Mouse (Mus musculus) cerebellum, adult 11-12 months (tissue): ENCODE results near the gene Bri3.
"Not testable (repeated sequence)": the region's sequence is repeated elsewhere in the genome, so short reads cannot be mapped to it uniquely, and the experiment has no call there.

Experiments used
- DNase-seq: peaks from one replicate; pipeline ENCODE4 v3.0.0; 2022

Bri3 gene

GRCm38 (mm10) chr5:144303071-144303470, 58.8 kb downstream of the Bri3 start:
- no peak for DNase-seq

- DNase-seq, result no peak
Measured at GRCm38 (mm10) chr5:144308929-144309328, 64.7 kb downstream of the Bri3 start.

- DNase-seq, result no peak
Measured at GRCm38 (mm10) chr5:144312183-144312582, 67.9 kb downstream of the Bri3 start.

GRCm38 (mm10) chr5:144313335-144313734, 69.1 kb downstream of the Bri3 start:
- DNase-seq, result no peak

GRCm38 (mm10) chr5:144314731-144315494, 70.7 kb downstream of the Bri3 start:
- no peak for DNase-seq

- no peak for DNase-seq
Measured at GRCm38 (mm10) chr5:144316442-144316841, 72.2 kb downstream of the Bri3 start.

GRCm38 (mm10) chr5:144317426-144317825, 73.2 kb downstream of the Bri3 start:
- DNase-seq, result no peak

- no peak for DNase-seq
Measured at GRCm38 (mm10) chr5:144318286-144318685, 74.0 kb downstream of the Bri3 start.

GRCm38 (mm10) chr5:144321681-144322080, 77.4 kb downstream of the Bri3 start:
- DNase-seq, result no peak

- DNase-seq, result no peak
Measured at GRCm38 (mm10) chr5:144322717-144323116, 78.5 kb downstream of the Bri3 start.

GRCm38 (mm10) chr5:144334010-144334409, 89.8 kb downstream of the Bri3 start:
- DNase-seq, result no peak

- DNase-seq, result not testable (repeated sequence)
Measured at GRCm38 (mm10) chr5:144335357-144335756, 91.1 kb downstream of the Bri3 start.

GRCm38 (mm10) chr5:144338787-144339186, 94.5 kb downstream of the Bri3 start:
- DNase-seq, result no peak

- DNase-seq, result no peak
Measured at GRCm38 (mm10) chr5:144341085-144341484, 96.8 kb downstream of the Bri3 start.

GRCm38 (mm10) chr5:144344592-144344991, 100.4 kb downstream of the Bri3 start:
- DNase-seq, result no peak

GRCm38 (mm10) chr5:144351185-144351584, 106.9 kb downstream of the Bri3 start:
- no peak for DNase-seq

- DNase-seq, result no peak
Measured at GRCm38 (mm10) chr5:144352250-144353047, 108.2 kb downstream of the Bri3 start.

GRCm38 (mm10) chr5:144356776-144357455, 112.7 kb downstream of the Bri3 start:
- DNase-seq, result no peak

GRCm38 (mm10) chr5:144357551-144357880, 113.3 kb downstream of the Bri3 start:
- no peak for DNase-seq

GRCm38 (mm10) chr5:144357881-144358591, 113.8 kb downstream of the Bri3 start, which contains the start of gene Baiap2l1:
Gene Baiap2l1, minus strand, starts transcription at chr5:144358112.
- peak; percentile 37 for DNase-seq

- no peak for DNase-seq
Measured at GRCm38 (mm10) chr5:144358592-144358917, 114.3 kb downstream of the Bri3 start.

- no peak for DNase-seq
Measured at GRCm38 (mm10) chr5:144359886-144360285, 115.6 kb downstream of the Bri3 start.

GRCm38 (mm10) chr5:144360346-144360745, 116.1 kb downstream of the Bri3 start:
- DNase-seq, result no peak
